Mouse (Mus musculus) forebrain, postnatal 0 days (tissue): ENCODE measurements around the gene Defb6. TPM values are rescaled to one million over a fixed set of nuclear protein-coding genes. Genes with fewer than 3 reads are reported as not detected.

Experiments used
- ATAC-seq: fragments of 200-750 bp; cut with Nextera tagmentation; 2 replicates; pipeline ENCODE4 v1.8.0; 2017; ENCODE audit warnings: mild to moderate bottlenecking, moderate library complexity
- DNase-seq: peaks from one replicate; pipeline ENCODE4 v3.0.0-alpha.2; 2015
- H3K27ac ChIP-seq: fragments of 300-500 bp; sonication (generic); 2 replicates; pipeline ENCODE4 v1.5.1; 2014; ENCODE audit warnings: low read depth, mild to moderate bottlenecking, antibody characterized with exemption, low read length, moderate library complexity, mixed read lengths
- H3K27me3 ChIP-seq: fragments of 300-500 bp; sonication (generic); 2 replicates; pipeline ENCODE4 v1.6.1; 2014; ENCODE audit warnings: mild to moderate bottlenecking, low read length, mixed read lengths; ENCODE audit not compliant: insufficient read depth
- H3K36me3 ChIP-seq: fragments of 300-500 bp; sonication (generic); 2 replicates; pipeline ENCODE4 v1.6.1; 2014; ENCODE audit warnings: mild to moderate bottlenecking, moderate library complexity; ENCODE audit not compliant: insufficient read depth
- H3K4me1 ChIP-seq: fragments of 300-500 bp; sonication (generic); 2 replicates; pipeline ENCODE4 v1.6.1; 2014; ENCODE audit warnings: antibody characterized with exemption; ENCODE audit not compliant: insufficient read depth
- H3K4me2 ChIP-seq: fragments of 300-500 bp; sonication (generic); 2 replicates; pipeline ENCODE4 v1.6.1; 2014; ENCODE audit warnings: low read depth, mild to moderate bottlenecking, moderate library complexity
- H3K4me3 ChIP-seq: fragments of 300-500 bp; sonication (generic); 2 replicates; pipeline ENCODE4 v1.5.1; 2014; ENCODE audit warnings: low read depth, low read length, mixed read lengths
- H3K9ac ChIP-seq: fragments of 300-500 bp; sonication (generic); 2 replicates; pipeline ENCODE4 v1.6.1; 2014; ENCODE audit warnings: mild to moderate bottlenecking
- H3K9me3 ChIP-seq: fragments of 300-500 bp; sonication (generic); 2 replicates; pipeline ENCODE4 v1.6.1; 2016; ENCODE audit warnings: low read length
- CTCF ChIP-seq: sonication (generic); IDR thresholded peaks from 2 replicates; pipeline ENCODE4 v1.5.1; 2016; ENCODE audit warnings: antibody characterized with exemption, control low read depth, low read depth
- WGBS: fragments of 180-500 bp; shearing (Covaris S2); extraction: QIAGEN DNeasy Blood & Tissue Kit; methylation state at CpG from one replicate; pipeline ENCODE4 v1.1.7; 2014; 5-methylcytosine and 5-hydroxymethylcytosine counted together
- polyA plus RNA-seq: library from polyadenylated mRNA; unstranded; fragments of >200 nt; fragmentation: Nextera tagmentation; extraction: Ambion mirVana; gene quantifications from 2 replicates; pipeline ENCODE4 v1.2.1, GENCODE M21; 2015
- total RNA-seq: library from RNA; depleted of rRNA; stranded (reverse); fragments of >200 nt; gene quantifications from 2 replicates; pipeline ENCODE4 v1.2.3, GENCODE M21; 2014; rRNA removed

Gene Defb6
- not detected in 2 replicates for total RNA-seq
- not detected in 2 replicates for polyA plus RNA-seq

GRCm38 (mm10) chr8:19225161-19225560, at the start of gene Defb6:
Gene Defb6 (plus strand): TSS chr8:19225478.
- no peak within 1 kb of the TSS for H3K27ac ChIP-seq
- no peaks in the 10 kb centered on the region for H3K27me3 ChIP-seq
- H3K9me3 ChIP-seq, result no peaks in the 10 kb centered on the region
- 55% methylated on average over 1 of the region's 1 CpGs for WGBS
- no peak within 1 kb of the TSS for H3K4me3 ChIP-seq
- TF ChIP-seq CTCF, result no peak
- no peak within 1 kb of the TSS for H3K9ac ChIP-seq
- no peaks in the 10 kb centered on the region for H3K4me1 ChIP-seq
- no peaks in the 10 kb centered on the region for H3K36me3 ChIP-seq
- ATAC-seq, result no peak
- DNase-seq, result no peak
- H3K4me2 ChIP-seq, result no peak within 1 kb of the TSS

GRCm38 (mm10) chr8:19238101-19238500, 12.8 kb downstream of the Defb6 start:
- no peak for TF ChIP-seq CTCF

GRCm38 (mm10) chr8:19239616-19240015, 14.3 kb downstream of the Defb6 start, which contains the start of gene Defb46:
Gene Defb46 (plus strand): TSS chr8:19239916.
- DNase-seq, result no peak
- Histone ChIP-seq H3K27ac (no peak within 1 kb of the TSS), H3K4me3 (no peak within 1 kb of the TSS), H3K27me3 (no peaks in the 10 kb centered on the region), H3K4me1 (no peaks in the 10 kb centered on the region), H3K4me2 (no peak within 1 kb of the TSS), H3K9me3 (no peaks in the 10 kb centered on the region), H3K9ac (no peak within 1 kb of the TSS), H3K36me3 (no peaks in the 10 kb centered on the region)
- TF ChIP-seq CTCF, result no peak
- ATAC-seq, result no peak
- WGBS, result 86% methylated on average over 2 of the region's 2 CpGs

More at GRCm38 (mm10) chr8:19238101-19238500, 12.8 kb downstream of the Defb6 start:
- Histone ChIP-seq H3K4me1 (no peaks in the 10 kb centered on the region), H3K9ac (no peak overlapping the region), H3K27ac (no peak overlapping the region), H3K4me2 (no peak overlapping the region), H3K27me3 (no peaks in the 10 kb centered on the region), H3K4me3 (no peak overlapping the region), H3K9me3 (no peaks in the 10 kb centered on the region), H3K36me3 (no peaks in the 10 kb centered on the region)
- 48% methylated on average over 1 of the region's 1 CpGs for WGBS
- no peak for ATAC-seq
- no peak for DNase-seq

GRCm38 (mm10) chr8:19247280-19247679, 22.0 kb downstream of the Defb6 start, which contains the start of gene Defb5:
Gene Defb5 (plus strand): TSS chr8:19247580.
- ATAC-seq (no peak), DNase-seq (no peak)
- no peak for TF ChIP-seq CTCF
- Histone ChIP-seq H3K36me3 (no peaks in the 10 kb centered on the region), H3K27me3 (no peaks in the 10 kb centered on the region), H3K4me2 (no peak within 1 kb of the TSS), H3K27ac (no peak within 1 kb of the TSS), H3K9ac (no peak within 1 kb of the TSS), H3K9me3 (0 out of 2 replicates have a peak, but pooled peaks cover 4% of the 10 kb centered on the region), H3K4me1 (no peaks in the 10 kb centered on the region), H3K4me3 (no peak within 1 kb of the TSS)
- 94% methylated on average over 5 of the region's 5 CpGs for WGBS

GRCm38 (mm10) chr8:19258136-19258535, 32.9 kb downstream of the Defb6 start:
- Histone ChIP-seq H3K9me3 (0 out of 2 replicates have a peak, but pooled peaks cover 1% of the 10 kb centered on the region), H3K27ac (no peak overlapping the region), H3K4me1 (no peaks in the 10 kb centered on the region), H3K9ac (no peak overlapping the region), H3K36me3 (no peaks in the 10 kb centered on the region), H3K4me2 (no peak overlapping the region), H3K4me3 (no peak overlapping the region), H3K27me3 (no peaks in the 10 kb centered on the region)
- DNase-seq (no peak), ATAC-seq (no peak)
- no peak for TF ChIP-seq CTCF

- H3K36me3 ChIP-seq, result no peaks in the 10 kb centered on the region
- no peak overlapping the region for H3K27ac ChIP-seq
- H3K9me3 ChIP-seq, result no peaks in the 10 kb centered on the region
- H3K4me3 ChIP-seq, result no peak overlapping the region
- no peak for TF ChIP-seq CTCF
- 52% methylated on average over 3 of the region's 3 CpGs for WGBS
- no peaks in the 10 kb centered on the region for H3K27me3 ChIP-seq
- no peak overlapping the region for H3K9ac ChIP-seq
- H3K4me2 ChIP-seq, result no peak overlapping the region
- DNase-seq (no peak), ATAC-seq (no peak)
- H3K4me1 ChIP-seq, result no peaks in the 10 kb centered on the region
These were observed 34.4 kb downstream of the Defb6 start for GRCm38 (mm10) chr8:19259667-19260066.

Other genes starting within 250 kb of the Defb6 start
- not detected in 2 replicates for gene Defb40, start 247.2 kb upstream of the Defb6 start, total RNA-seq
- gene Defb40, start 247.2 kb upstream of the Defb6 start, polyA plus RNA-seq, result not detected in 2 replicates
- gene Defb37, start 234.4 kb upstream of the Defb6 start, total RNA-seq, result not detected in 2 replicates
- not detected in 2 replicates for gene Defb37, start 234.4 kb upstream of the Defb6 start, polyA plus RNA-seq
- gene Defb38, start 198.9 kb upstream of the Defb6 start, total RNA-seq, result not detected in 2 replicates
- not detected in 2 replicates for gene Defb38, start 198.9 kb upstream of the Defb6 start, polyA plus RNA-seq
- not detected in 2 replicates for gene Defb39, start 160.7 kb upstream of the Defb6 start, total RNA-seq
- not detected in 2 replicates for gene Defb39, start 160.7 kb upstream of the Defb6 start, polyA plus RNA-seq
- gene Defb12, start 110.6 kb upstream of the Defb6 start, total RNA-seq, result not detected in 2 replicates
- gene Defb12, start 110.6 kb upstream of the Defb6 start, polyA plus RNA-seq, result not detected in 2 replicates
- gene Defb34, start 101.7 kb upstream of the Defb6 start, total RNA-seq, result not detected in 2 replicates
- gene Defb34, start 101.7 kb upstream of the Defb6 start, polyA plus RNA-seq, result not detected in 2 replicates
- not detected in 2 replicates for gene Gm45826, start 84.7 kb upstream of the Defb6 start, total RNA-seq
- gene Gm45826, start 84.7 kb upstream of the Defb6 start, polyA plus RNA-seq, result not detected in 2 replicates
- gene Defb14, start 31.1 kb upstream of the Defb6 start, total RNA-seq, result not detected in 2 replicates
- gene Defb14, start 31.1 kb upstream of the Defb6 start, polyA plus RNA-seq, result not detected in 2 replicates
- not detected in 2 replicates for gene Defb4, start 26.8 kb upstream of the Defb6 start, total RNA-seq
- not detected in 2 replicates for gene Defb4, start 26.8 kb upstream of the Defb6 start, polyA plus RNA-seq
- not detected in 2 replicates for gene Defb46, start 14.4 kb downstream of the Defb6 start, total RNA-seq
- gene Defb46, start 14.4 kb downstream of the Defb6 start, polyA plus RNA-seq, result not detected in 2 replicates
- not detected in 2 replicates for gene Defb5, start 22.1 kb downstream of the Defb6 start, total RNA-seq
- not detected in 2 replicates for gene Defb5, start 22.1 kb downstream of the Defb6 start, polyA plus RNA-seq
- not detected in 2 replicates for gene Defb3, start 67.9 kb downstream of the Defb6 start, total RNA-seq
- gene Defb3, start 67.9 kb downstream of the Defb6 start, polyA plus RNA-seq, result not detected in 2 replicates
- not detected in 2 replicates for gene Defb8, start 222.1 kb downstream of the Defb6 start, total RNA-seq
- not detected in 2 replicates for gene Defb8, start 222.1 kb downstream of the Defb6 start, polyA plus RNA-seq